Mouse (Mus musculus): Measurements from ENCODE around the gene Apol7b. TPM values are rescaled to one million over a fixed set of nuclear protein-coding genes. Genes with fewer than 3 reads are reported as not detected.
"Not testable (repeated sequence)": the region's sequence is repeated elsewhere in the genome, so short reads cannot be mapped to it uniquely, and the experiment has no call there.

Apol7b gene
- total RNA-seq (2021), result not detected in 2 replicates
- long read RNA-seq, result 0 reads

DNA sequence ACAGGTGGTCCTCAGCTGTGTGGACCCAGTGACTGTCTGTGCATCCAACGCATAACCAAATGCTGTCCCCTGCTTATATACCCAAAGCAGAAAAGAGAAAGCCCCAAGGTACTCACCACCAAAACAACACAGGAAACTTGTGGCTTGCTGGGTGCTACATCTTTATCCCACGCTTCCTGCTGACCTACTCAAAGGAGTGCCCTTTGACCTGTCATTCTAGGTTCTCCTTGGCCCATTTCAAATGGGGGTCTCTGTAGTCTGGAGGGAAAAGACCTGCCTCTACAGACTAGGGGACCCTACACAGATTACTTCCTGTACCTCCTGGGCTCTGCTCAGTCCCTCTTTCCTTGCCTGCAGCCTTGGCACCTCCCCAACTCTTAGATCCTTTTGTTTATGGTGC lies at the start of gene Apol7b:
TSS of gene Apol7b (minus strand) at position 101 of the 400 bp plus-strand sequence.
- not testable (repeated sequence) for DNase-seq

- DNase-seq, result not testable (repeated sequence)
Observed at GRCm38 (mm10) chr15:77494694-77495093, 47.4 kb upstream of the Apol7b start.

GRCm38 (mm10) chr15:77493181-77493580 lies 45.9 kb upstream of the Apol7b start:
- DNase-seq, result not testable (repeated sequence)

GRCm38 (mm10) chr15:77482140-77482794 lies 35.0 kb upstream of the Apol7b start:
- no peak for DNase-seq

DNA sequence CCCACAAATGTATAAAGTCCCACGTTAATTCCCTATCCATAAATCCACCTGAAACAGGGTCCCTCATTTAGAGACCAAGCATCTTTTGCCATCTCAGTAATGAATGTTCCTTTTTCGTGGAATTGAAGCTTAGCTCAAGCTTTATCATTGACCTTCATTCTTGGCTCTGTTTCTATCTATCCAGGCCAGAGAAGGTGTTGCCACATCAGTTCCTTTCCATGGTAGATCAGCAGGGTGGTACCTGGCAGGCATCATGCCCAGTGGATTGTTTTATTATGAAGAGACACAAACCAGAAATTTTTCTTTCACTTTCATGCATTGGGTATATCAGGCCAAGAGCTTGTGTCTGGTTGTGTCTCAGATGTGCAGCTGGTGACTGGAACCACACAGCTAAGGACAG lies 29.4 kb upstream of the Apol7b start, which contains the start of gene Apol10a:
TSS of gene Apol10a (plus strand) at position 355 of the 400 bp plus-strand sequence.
- not testable (repeated sequence) for DNase-seq

GRCm38 (mm10) chr15:77474699-77475390 lies 27.6 kb upstream of the Apol7b start:
- DNase-seq, result not testable (repeated sequence)

- peak; percentile 31 for DNase-seq
Observed at GRCm38 (mm10) chr15:77449927-77450326, 2.6 kb upstream of the Apol7b start.

GRCm38 (mm10) chr15:77445668-77446067 lies 1.6 kb downstream of the Apol7b start:
- DNase-seq, result not testable (repeated sequence)

DNA sequence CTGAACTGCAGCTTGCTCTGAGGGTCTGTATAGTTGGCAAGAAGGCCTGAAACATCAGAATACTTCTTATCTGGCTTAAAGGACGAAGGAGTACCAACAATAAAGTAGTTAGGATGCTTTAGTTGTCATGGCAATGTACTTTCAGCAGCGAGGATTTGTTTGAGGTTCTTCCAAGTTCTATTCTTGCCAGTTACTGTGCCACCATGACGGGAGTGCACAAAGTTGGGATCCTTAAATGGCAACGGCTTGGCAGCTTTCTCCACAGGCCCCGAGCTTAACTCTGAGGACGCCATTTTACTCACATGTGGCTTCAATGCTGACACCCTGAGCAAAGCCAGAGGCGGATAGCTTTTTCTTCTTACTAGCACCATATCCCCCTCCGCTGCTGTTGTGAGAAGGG lies 2.5 kb downstream of the Apol7b start:
- DNase-seq, result not testable (repeated sequence)

DNA sequence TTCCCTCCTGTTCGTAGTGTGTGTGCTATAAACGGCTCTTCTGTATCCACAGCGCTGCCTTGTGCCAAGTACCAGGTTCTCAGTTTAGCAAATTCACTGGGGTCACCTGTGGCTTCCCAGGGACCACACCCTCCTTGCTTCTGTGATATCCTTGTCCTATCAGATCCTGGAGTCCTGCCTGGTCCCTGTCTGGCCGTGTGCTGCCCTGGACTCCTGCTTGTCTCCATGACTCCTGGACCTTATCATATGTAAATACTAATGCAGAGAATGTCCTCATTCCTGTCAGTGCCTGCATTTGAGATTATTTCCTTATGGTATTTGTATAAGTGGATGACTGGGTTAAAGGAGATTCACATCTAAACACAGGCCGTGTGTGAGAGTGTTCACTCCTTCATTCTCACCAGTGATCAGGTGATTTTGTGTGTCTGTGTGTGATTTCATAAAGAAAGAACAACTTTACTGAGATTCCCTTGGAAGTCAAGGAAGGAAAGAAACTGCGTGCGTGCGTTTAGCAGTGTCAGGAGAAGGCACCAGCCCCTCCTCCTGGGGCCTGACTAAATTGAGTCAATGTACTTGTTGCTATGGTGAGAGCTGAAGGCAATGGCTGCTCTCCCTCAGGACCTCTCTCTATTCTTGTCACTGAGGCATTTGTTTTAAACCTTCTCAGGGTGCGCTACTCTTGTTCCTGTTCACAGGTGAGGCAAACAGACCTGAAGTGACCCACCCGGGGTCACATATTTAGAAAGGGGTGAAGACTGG lies 18.4 kb downstream of the Apol7b start:
- DNase-seq, result not testable (repeated sequence)

DNA sequence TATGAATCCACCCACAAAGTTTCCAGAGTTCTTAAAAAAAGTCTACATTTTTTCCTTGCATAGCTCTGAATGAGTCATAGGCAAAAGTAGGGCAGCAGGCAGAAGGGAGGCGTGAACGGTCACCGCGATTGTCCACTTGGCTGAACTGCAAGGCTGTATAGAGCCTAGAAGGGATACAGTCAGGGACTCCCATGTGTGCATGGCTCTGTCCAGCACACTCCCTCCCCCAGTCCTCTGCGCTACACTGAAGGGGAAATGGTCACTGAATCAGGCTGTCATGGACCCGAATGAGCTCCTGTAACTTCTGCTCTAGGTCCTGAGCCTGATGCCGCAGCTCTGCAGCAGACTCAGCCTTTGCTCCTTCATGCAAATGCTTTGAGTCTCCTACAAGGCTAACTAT lies 24.4 kb downstream of the Apol7b start:
- not testable (repeated sequence) for DNase-seq

DNA sequence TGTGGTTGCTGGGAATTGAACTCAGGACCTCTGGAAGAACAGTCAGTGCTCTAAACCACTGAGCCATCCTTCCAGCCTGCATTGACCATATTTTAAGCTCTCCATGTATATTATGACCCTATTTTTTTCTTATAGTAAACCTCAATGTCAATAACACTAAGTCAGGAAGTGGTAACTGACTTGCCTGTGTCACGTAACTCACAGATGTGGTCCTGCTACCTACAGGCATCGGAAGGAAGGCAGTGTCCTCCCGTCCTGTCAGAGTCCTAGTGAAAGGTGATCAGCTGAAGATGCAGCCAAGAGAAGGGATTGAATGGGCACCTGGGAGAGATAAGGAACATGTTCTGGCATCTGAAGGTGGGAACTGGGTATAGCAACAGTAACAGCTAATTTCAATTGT lies 27.6 kb downstream of the Apol7b start:
- DNase-seq, result not testable (repeated sequence)

GRCm38 (mm10) chr15:77416655-77417333 lies 30.5 kb downstream of the Apol7b start:
- DNase-seq, result not testable (repeated sequence)

GRCm38 (mm10) chr15:77415653-77416052 lies 31.6 kb downstream of the Apol7b start:
- not testable (repeated sequence) for DNase-seq

DNA sequence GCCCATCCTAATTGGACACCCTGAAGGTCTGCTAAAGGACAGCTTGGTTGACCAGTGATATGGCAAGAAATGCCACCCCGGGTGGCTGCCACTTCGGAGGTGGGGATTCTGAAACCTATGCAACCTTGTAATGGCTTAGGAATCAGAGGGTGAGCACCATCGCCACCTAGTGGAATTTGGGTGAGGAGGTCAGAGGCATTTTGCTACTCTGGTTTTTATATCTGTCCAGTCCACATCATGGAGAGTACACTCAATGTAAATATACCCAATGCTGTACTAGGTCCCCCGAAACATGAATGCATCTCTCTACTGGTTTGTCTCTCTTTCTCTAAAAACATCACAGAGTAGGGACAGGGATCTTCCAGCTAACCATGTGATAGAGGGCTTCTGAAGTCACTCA lies 34.6 kb downstream of the Apol7b start:
- DNase-seq, result not testable (repeated sequence)

GRCm38 (mm10) chr15:77411035-77411434 lies 36.3 kb downstream of the Apol7b start, which contains the start of gene Apol9a:
Gene Apol9a, minus strand, starts transcription at chr15:77411135.
- DNase-seq, result not testable (repeated sequence)

DNA sequence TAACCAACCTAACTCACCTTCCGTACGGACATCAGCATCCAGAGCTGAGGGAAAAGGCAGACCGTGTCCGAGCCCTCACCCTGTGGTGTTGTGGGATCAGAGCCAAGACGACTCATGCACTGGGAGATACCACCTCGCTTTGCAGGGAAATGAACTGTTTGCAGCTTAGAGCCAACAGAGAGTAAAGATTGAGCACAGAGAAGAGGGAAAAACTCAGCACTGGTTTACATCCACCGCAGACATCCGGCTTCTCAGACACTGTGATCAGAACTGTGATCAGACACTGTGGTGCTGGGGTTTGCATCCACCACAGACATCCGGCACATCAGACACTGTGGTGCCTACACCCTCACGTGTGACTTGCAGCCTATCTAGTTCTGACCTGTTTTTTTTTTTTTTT lies 40.9 kb downstream of the Apol7b start:
- DNase-seq, result not testable (repeated sequence)

DNA sequence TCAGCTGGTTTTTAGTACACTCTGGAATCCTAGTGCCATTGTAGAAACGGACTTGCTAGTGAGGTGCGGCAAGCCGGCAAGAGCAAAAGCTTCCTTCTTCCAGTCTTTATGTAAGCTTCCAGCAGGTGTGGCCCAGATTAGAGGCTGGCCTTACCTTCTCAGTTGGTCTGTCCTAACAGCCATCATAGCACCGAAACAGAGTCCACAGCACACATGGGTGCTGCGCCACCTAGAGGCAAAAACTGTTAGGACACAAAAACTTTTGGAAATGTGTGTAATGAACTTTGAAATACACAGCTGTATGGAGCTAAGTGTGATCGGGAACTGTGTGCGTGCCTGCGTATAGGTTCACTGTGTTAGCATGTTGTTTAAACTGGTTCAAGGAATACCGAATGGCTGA lies 48.3 kb downstream of the Apol7b start, which contains the start of gene Apol7a:
TSS of gene Apol7a (minus strand) at position 84 of the 400 bp plus-strand sequence.
- not testable (repeated sequence) for DNase-seq

DNA sequence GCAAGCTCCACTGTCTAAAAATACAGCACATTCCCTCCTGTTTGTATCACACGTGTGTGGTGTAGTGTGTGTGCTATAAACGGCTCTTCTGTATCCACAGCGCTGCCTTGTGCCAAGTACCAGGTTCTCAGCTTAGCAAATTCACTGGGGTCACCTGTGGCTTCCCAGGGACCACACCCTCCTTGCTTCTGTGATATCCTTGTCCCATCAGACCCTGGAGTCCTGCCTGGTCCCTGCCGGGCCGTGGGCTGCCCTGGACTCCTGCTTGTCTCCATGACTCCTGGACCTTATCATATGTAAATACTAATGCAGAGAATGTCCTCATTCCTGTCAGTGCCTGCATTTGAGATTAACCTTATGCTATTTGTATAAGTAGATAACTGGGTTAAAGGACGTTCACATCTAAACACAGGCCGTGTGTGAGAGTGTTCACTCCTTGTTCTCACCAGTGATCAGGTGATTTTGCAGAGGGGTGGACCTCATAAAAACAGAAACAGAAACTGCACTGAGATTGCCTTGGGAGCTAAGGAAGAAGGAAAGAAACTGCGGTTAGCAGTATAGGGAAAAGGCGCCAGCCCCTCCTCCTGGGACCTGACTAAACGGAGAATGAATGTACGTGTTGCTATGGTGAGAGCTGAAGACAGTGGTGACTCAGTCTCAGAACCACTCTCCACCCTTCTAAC lies 49.7 kb downstream of the Apol7b start:
- DNase-seq, result peak; percentile 20

DNA sequence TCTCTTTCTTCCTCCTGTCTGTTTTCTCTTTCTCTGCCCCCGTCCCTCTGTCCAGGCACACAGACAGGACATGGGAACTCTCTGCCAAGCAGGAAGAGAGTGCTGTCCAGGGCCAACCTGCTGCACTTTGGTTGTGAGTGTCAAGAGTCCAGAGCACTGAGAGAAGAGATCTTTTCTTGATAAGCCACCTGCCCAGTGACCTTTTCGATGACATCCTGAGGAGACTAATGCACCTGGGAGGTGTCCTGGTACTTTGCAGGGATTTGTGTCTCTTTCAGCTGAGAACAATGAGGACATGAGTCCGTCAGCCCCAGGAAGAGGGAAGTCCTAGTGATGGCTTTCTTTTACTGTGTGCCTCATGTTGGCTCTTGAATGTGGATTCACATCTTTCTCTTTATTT lies 53.5 kb downstream of the Apol7b start:
- not testable (repeated sequence) for DNase-seq

GRCm38 (mm10) chr15:77387462-77387861 lies 59.8 kb downstream of the Apol7b start:
- DNase-seq, result no peak

All from adrenal gland, postnatal 25 days (tissue).